Mouse (Mus musculus): ENCODE data around the gene Rbms3.

The Rbms3 gene

GRCm38 (mm10) chr9:117113592-117113991 lies 516.1 kb downstream of the Rbms3 start:
- DNase-seq (ENCODE audit: low read depth, low spot score) = no peak

GRCm38 (mm10) chr9:117107926-117108325 lies 521.8 kb downstream of the Rbms3 start:
- no peak for DNase-seq (ENCODE audit: low read depth, low spot score)

GRCm38 (mm10) chr9:117102198-117102930 lies 527.3 kb downstream of the Rbms3 start:
- no peak for DNase-seq (ENCODE audit: low read depth, low spot score)

- DNase-seq (ENCODE audit: low read depth, low spot score) = no peak
Measured at GRCm38 (mm10) chr9:117100181-117100580, 529.5 kb downstream of the Rbms3 start.

GRCm38 (mm10) chr9:117093551-117093950 lies 536.2 kb downstream of the Rbms3 start:
- DNase-seq (ENCODE audit: low read depth, low spot score) = no peak

GRCm38 (mm10) chr9:117092177-117092555 lies 537.5 kb downstream of the Rbms3 start:
- DNase-seq (ENCODE audit: low read depth, low spot score) = no peak

- DNase-seq (ENCODE audit: low read depth, low spot score) = no peak
Measured at GRCm38 (mm10) chr9:117091253-117092176, 538.2 kb downstream of the Rbms3 start.

- DNase-seq (ENCODE audit: low read depth, low spot score) = no peak
Measured at GRCm38 (mm10) chr9:117089409-117090147, 540.1 kb downstream of the Rbms3 start.

GRCm38 (mm10) chr9:117088309-117088708 lies 541.4 kb downstream of the Rbms3 start:
- no peak for DNase-seq (ENCODE audit: low read depth, low spot score)

- no peak for DNase-seq (ENCODE audit: low read depth, low spot score)
Measured at GRCm38 (mm10) chr9:117085706-117086105, 544.0 kb downstream of the Rbms3 start.

GRCm38 (mm10) chr9:117084471-117084870 lies 545.2 kb downstream of the Rbms3 start:
- no peak for DNase-seq (ENCODE audit: low read depth, low spot score)

- no peak for DNase-seq (ENCODE audit: low read depth, low spot score)
Measured at GRCm38 (mm10) chr9:117079471-117079870, 550.2 kb downstream of the Rbms3 start.

- no peak for DNase-seq (ENCODE audit: low read depth, low spot score)
Measured at GRCm38 (mm10) chr9:117077548-117077947, 552.2 kb downstream of the Rbms3 start.

GRCm38 (mm10) chr9:117076785-117077184 lies 552.9 kb downstream of the Rbms3 start:
- no peak for DNase-seq (ENCODE audit: low read depth, low spot score)

GRCm38 (mm10) chr9:117072433-117073099 lies 557.1 kb downstream of the Rbms3 start:
- DNase-seq (ENCODE audit: low read depth, low spot score) = no peak

GRCm38 (mm10) chr9:117070616-117071015 lies 559.1 kb downstream of the Rbms3 start:
- DNase-seq (ENCODE audit: low read depth, low spot score) = no peak

- no peak for DNase-seq (ENCODE audit: low read depth, low spot score)
Measured at GRCm38 (mm10) chr9:117069232-117069631, 560.5 kb downstream of the Rbms3 start.

GRCm38 (mm10) chr9:117067703-117068419 lies 561.9 kb downstream of the Rbms3 start:
- DNase-seq (ENCODE audit: low read depth, low spot score) = no peak

- no peak for DNase-seq (ENCODE audit: low read depth, low spot score)
Measured at GRCm38 (mm10) chr9:117066502-117066901, 563.2 kb downstream of the Rbms3 start.

GRCm38 (mm10) chr9:117065601-117066000 lies 564.1 kb downstream of the Rbms3 start:
- no peak for DNase-seq (ENCODE audit: low read depth, low spot score)

GRCm38 (mm10) chr9:117059586-117059985 lies 570.1 kb downstream of the Rbms3 start:
- DNase-seq (ENCODE audit: low read depth, low spot score) = peak; percentile 32

Measured in skeletal muscle tissue, adult 2 months (tissue).